Mouse (Mus musculus): ENCODE measurements around the gene Anapc5.

The Anapc5 gene

DNA sequence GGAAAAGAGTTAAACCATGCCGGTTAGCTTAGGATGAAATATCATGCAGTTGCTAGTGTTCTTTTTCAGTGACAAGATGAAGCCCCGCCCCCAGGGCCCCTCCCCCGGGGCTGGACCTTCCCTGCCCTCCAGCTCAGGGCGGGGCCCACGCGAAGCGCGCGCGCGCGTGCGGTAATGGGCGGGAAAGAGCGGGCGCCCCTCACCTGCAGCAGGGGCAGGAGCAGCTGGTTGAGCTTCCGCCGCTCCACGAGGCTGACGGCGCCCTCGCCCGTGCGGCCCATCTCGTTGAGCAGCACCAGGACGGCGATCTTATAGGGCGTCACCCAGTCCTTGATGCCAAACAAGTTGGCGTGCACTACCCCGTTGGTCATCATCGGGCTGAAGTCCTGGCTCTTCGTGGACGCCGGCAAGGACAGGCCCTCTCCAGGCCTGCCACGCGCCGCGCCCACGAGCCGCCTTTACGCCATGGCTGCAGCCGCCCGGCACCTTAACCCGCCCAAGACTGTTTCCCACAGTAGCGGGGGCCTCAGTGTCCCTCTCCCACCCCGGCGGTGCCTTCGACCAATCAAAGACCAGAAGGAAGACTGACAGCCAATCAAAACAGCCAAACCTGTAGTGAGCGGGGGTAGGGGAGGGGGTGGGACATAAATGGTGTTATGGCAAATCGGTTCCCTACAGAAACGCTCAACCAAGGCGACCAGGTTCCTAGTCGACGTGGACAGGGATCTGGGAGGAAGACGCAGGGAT lies at the start of gene Anapc5:
TSS of gene Anapc5 (minus strand) at position 563 of the 747 bp plus-strand sequence.
- peak; percentile 82 for DNase-seq (ENCODE audit: extremely low read depth, low read depth, low spot score)

DNA sequence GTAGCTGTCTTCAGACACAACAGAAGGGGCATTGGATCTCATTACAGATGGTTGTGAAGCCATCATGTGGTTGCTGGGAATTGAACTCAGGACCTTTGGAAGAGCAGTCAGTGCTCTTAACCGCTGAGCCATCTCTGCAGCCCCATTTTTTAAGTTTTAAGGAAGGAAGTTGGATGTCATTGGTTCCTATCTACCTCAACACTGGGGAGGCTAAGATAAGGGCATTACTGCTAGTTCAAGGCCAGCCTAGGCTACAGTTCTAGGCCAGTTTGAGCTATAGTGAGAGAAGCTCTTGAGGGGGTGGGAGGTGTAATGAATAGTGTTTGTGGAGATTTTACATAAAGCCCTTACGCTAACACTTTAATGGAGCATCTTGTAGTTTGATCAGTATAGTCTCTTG lies 41.9 kb upstream of the Anapc5 start:
- DNase-seq (ENCODE audit: extremely low read depth, low read depth, low spot score): no peak

GRCm38 (mm10) chr5:122855858-122856257 lies 34.7 kb upstream of the Anapc5 start:
- no peak for DNase-seq (ENCODE audit: extremely low read depth, low read depth, low spot score)

DNA sequence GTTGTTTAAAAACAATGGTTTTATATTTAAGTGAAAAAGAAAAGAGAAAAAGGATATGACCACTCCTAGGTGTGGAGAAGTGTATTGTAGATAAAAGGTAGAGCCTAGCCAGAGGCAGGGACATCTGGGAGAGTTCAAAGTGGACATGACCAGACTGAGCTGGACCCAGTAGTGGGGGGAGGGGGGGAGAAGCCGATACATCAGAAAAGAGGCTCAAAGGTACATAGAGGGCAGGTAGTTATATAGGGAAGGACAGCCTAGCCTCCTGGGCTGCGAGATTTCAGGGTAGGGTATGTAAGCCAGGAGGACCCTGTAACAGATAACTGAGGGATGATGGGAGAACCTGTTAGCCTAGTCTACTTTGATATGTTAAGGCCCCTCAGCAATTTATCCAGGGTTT lies 31.5 kb upstream of the Anapc5 start:
- no peak for DNase-seq (ENCODE audit: extremely low read depth, low read depth, low spot score)

GRCm38 (mm10) chr5:122850319-122851002 lies 29.3 kb upstream of the Anapc5 start:
- no peak for DNase-seq (ENCODE audit: extremely low read depth, low read depth, low spot score)

GRCm38 (mm10) chr5:122849521-122850318 lies 28.6 kb upstream of the Anapc5 start, which contains the start of gene Rnf34:
Gene Rnf34, plus strand, starts transcription at chr5:122850048.
- peak; percentile 64 for DNase-seq (ENCODE audit: extremely low read depth, low read depth, low spot score)

GRCm38 (mm10) chr5:122843799-122844198 lies 22.7 kb upstream of the Anapc5 start:
- DNase-seq (ENCODE audit: extremely low read depth, low read depth, low spot score): no peak

DNA sequence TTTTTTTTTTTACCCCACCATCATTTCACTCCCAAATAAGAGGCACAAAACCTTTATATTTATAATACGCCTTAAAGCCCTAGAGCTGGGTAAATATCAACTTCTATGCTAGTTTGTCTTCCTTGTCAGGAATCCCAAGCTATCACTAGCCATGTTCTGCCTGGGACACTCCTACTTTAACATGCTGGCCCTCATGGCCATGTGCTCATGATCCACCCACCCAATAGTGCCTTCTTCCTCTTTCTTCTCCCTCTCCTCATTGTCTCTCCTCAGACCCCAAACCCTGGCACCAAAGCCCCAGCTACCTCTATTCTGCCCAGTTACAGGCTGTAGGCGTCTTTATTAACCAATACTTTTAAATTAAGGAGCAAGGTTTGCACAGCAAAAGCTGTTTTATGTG lies 20.0 kb upstream of the Anapc5 start:
- DNase-seq (ENCODE audit: extremely low read depth, low read depth, low spot score): no peak

DNA sequence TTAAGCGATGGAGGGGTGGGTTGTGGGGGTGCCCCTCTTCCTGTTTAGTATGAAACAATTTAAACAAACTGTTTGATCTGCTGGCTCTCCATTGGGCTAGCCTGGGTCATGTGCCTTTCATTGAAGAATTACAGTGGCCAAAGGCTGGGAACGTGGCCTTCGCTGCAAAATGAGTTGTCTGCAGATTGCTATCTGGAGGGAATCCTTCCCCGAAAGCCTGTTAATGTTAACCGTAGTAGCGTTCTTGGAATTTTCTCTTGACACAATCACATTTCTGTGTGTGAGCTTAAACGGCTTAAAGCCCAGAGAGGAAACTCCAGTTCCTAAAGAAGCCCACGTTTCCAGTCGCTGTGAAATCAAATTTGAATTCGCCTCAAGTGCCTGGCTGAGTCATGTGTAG lies 11.9 kb upstream of the Anapc5 start:
- DNase-seq (ENCODE audit: extremely low read depth, low read depth, low spot score): no peak

GRCm38 (mm10) chr5:122832536-122832935 lies 11.4 kb upstream of the Anapc5 start:
- no peak for DNase-seq (ENCODE audit: extremely low read depth, low read depth, low spot score)

- no peak for DNase-seq (ENCODE audit: extremely low read depth, low read depth, low spot score)
Measured at GRCm38 (mm10) chr5:122825099-122825498, 4.0 kb upstream of the Anapc5 start.

DNA sequence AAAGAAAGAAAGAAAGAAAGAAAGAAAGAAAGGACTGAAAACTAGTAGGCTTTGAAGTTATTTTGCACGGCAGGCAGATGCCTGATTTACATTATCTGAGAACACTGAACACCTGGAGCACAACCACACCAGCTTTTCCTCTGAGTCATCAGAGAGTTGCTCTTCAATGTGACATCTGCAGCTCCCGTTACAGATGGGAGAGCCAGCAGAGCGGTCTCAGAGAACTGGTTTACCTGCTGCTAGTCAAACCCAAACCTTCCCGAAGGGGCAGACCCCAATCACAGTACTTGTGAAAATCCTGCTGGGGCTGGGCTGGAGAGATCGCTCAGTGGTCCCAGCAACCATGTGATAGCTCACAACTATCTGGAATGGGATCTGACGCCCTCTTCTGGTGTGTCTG lies 3.3 kb upstream of the Anapc5 start:
- no peak for DNase-seq (ENCODE audit: extremely low read depth, low read depth, low spot score)

GRCm38 (mm10) chr5:122823976-122824375 lies 2.8 kb upstream of the Anapc5 start:
- no peak for DNase-seq (ENCODE audit: extremely low read depth, low read depth, low spot score)

- no peak for DNase-seq (ENCODE audit: extremely low read depth, low read depth, low spot score)
Measured at GRCm38 (mm10) chr5:122822441-122822840, 1.3 kb upstream of the Anapc5 start.

DNA sequence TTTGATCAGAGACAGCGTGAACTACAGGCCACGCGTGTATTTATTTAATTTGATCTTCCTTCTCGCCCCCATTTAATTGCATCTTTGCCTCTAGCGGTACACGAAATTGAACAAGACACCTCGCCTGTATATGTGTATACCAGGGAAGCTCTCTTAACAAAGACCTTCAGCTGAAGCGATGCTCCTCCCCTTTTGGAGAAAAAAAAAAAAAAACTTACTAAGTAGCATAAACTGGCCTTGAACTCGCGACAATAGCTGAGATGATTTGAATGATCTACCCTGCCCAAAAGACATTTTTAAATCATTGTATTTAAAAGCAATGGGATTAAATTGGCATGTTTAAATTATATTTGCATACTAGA lies 366 bp upstream of the Anapc5 start:
- DNase-seq (ENCODE audit: extremely low read depth, low read depth, low spot score): no peak

- no peak for DNase-seq (ENCODE audit: extremely low read depth, low read depth, low spot score)
Measured at GRCm38 (mm10) chr5:122812699-122813098, 8.4 kb downstream of the Anapc5 start.

GRCm38 (mm10) chr5:122811364-122812079 lies 9.6 kb downstream of the Anapc5 start:
- no peak for DNase-seq (ENCODE audit: extremely low read depth, low read depth, low spot score)

DNA sequence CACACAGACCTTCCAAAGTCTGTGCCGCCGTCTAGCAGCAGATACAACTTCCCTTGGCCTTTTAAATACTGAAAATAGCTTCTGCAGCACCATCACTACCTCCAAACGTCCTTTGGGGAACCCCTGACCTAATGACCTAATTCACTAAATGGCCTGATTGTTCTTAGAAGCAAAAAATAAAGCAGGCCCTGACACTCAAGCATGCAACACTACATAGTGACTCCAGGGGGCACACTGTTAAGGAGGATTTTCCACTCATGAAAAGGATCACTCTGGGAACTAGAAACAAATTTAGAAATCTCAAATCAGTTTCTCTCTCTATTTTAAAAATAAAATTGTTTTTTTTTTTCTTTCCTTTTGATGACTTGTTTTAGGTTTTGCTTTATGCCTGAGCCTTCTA lies 15.6 kb downstream of the Anapc5 start:
- DNase-seq (ENCODE audit: extremely low read depth, low read depth, low spot score): no peak

- DNase-seq (ENCODE audit: extremely low read depth, low read depth, low spot score): no peak
Measured at GRCm38 (mm10) chr5:122802706-122803105, 18.4 kb downstream of the Anapc5 start.

GRCm38 (mm10) chr5:122801684-122802083 lies 19.5 kb downstream of the Anapc5 start:
- no peak for DNase-seq (ENCODE audit: extremely low read depth, low read depth, low spot score)

- DNase-seq (ENCODE audit: extremely low read depth, low read depth, low spot score): no peak
Measured at GRCm38 (mm10) chr5:122800345-122801010, 20.7 kb downstream of the Anapc5 start.

Data from fat pad, adult 2 months (tissue).